Mouse (Mus musculus): ENCODE data around the gene B3gnt7.

GRCm38 (mm10) chr1:86347716-86348045 is 45.0 kb downstream of the B3gnt7 start:
- no peak for TF ChIP-seq CTCF (IDR thresholded peaks at IDR 0.05)
- TF ChIP-seq EP300 (IDR thresholded peaks at IDR 0.05) = no peak
